Mouse (Mus musculus) midbrain, embryonic 11.5 days (tissue): ENCODE measurements around the gene Fgf10. TPM values are rescaled to one million over a fixed set of nuclear protein-coding genes. Genes with fewer than 3 reads are reported as not detected.
A peak's percentile ranks its signal among the peaks of the same experiment; 100 is the strongest.

ENCODE experiments used
- ATAC-seq: fragments of 200-750 bp; cut with Nextera tagmentation; 2 replicates; pipeline ENCODE4 v1.8.0; 2017; ENCODE audit warnings: moderate TSS enrichment, moderate library complexity; ENCODE audit not compliant: low FRiP score
- DNase-seq: peaks from one replicate; pipeline ENCODE4 v3.0.0; 2015; ENCODE audit warnings: low spot score; ENCODE audit errors: missing footprints
- H3K27ac ChIP-seq: fragments of 300-500 bp; sonication (generic); 2 replicates; pipeline ENCODE4 v1.5.1; 2014; ENCODE audit warnings: low read depth, low read length
- H3K27me3 ChIP-seq: fragments of 300-500 bp; sonication (generic); 2 replicates; pipeline ENCODE4 v1.6.1; 2014; ENCODE audit warnings: mild to moderate bottlenecking, low read length, moderate library complexity, mixed read lengths; ENCODE audit not compliant: control insufficient read depth, insufficient read depth
- H3K36me3 ChIP-seq: fragments of 300-500 bp; sonication (generic); 2 replicates; pipeline ENCODE4 v1.6.1; 2014; ENCODE audit warnings: mild to moderate bottlenecking, low read length, moderate library complexity, mixed read lengths; ENCODE audit not compliant: control insufficient read depth, insufficient read depth
- H3K4me1 ChIP-seq: fragments of 300-500 bp; sonication (generic); 2 replicates; pipeline ENCODE4 v1.6.1; 2014; ENCODE audit warnings: low read length; ENCODE audit not compliant: control insufficient read depth, insufficient read depth
- H3K4me2 ChIP-seq: fragments of 300-500 bp; sonication (generic); 2 replicates; pipeline ENCODE4 v1.6.1; 2014; ENCODE audit warnings: mild to moderate bottlenecking, moderate library complexity
- H3K4me3 ChIP-seq: fragments of 300-500 bp; sonication (generic); 2 replicates; pipeline ENCODE4 v1.5.1; 2014; ENCODE audit warnings: low read depth, low read length
- H3K9ac ChIP-seq: fragments of 300-500 bp; sonication (generic); 2 replicates; pipeline ENCODE4 v1.6.1; 2014; ENCODE audit warnings: low read length
- H3K9me3 ChIP-seq: fragments of 300-500 bp; sonication (generic); 2 replicates; pipeline ENCODE4 v1.6.1; 2016; ENCODE audit warnings: low read length; ENCODE audit not compliant: control insufficient read depth
- WGBS: fragments of 180-500 bp; shearing (Covaris S2); extraction: QIAGEN DNeasy Blood & Tissue Kit; methylation state at CpG from one replicate; pipeline ENCODE4 v1.1.7; 2014; 5-methylcytosine and 5-hydroxymethylcytosine counted together
- polyA plus RNA-seq: library from polyadenylated mRNA; unstranded; fragments of >200 nt; fragmentation: Nextera tagmentation; extraction: Ambion mirVana; gene quantifications from 2 replicates; pipeline ENCODE4 v1.2.1, GENCODE M21; 2014

Fgf10 gene
- polyA plus RNA-seq, 1 experiment from 2014 or later: 0.55 TPM

DNA sequence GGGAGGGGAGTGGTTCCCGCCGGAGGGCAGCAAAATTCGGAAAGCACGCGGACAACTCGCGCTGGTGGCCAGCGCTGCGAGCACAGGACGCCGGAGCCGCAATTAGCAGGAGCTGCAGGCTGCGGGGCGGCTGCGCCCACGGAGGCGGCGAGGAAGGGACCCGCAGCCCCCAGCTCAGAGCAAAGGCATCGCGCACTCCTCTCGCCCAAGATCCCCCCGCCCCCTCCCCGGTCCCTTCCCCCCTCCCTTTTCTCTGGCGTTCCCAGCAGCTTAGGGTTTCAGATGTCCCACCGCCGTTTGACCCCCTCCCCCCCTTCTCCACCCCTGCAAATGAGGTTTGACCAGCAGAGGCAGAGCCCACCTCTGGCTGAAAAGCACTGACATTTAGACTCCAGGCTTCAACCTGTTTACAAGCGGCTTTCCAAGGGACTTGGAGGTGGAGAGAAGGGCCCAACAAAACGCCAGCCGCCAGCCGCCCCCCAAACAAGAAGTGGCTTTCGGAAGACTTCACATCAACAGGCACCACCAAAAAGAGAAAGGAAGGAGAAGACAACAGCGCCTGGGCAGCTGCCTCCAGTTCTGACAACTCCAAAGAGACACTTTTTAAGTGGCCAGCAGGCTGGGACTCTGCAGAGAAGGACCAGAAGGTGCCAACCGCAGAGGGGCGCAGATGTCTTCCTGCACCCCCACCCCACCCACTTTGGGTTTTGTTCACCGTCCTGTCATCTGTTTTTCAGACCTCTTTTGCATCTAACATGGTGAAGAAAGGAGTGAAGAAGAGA, 44.9 kb downstream of the Fgf10 start:
- Histone ChIP-seq H3K9me3 (no peaks in the 10 kb centered on the region), H3K4me3 (peak overlapping the region; percentile 49), H3K4me2 (peak overlapping the region; percentile 70), H3K27me3 (peaks cover 15% of the 10 kb centered on the region), H3K4me1 (peaks cover 15% of the 10 kb centered on the region), H3K36me3 (no peaks in the 10 kb centered on the region), H3K9ac (peak overlapping the region; percentile 64), H3K27ac (no peak overlapping the region)
- WGBS: under 1% methylated on average over 36 of the region's 36 CpGs
- peak; percentile 76 for ATAC-seq
- DNase-seq: peak; percentile 93

DNA sequence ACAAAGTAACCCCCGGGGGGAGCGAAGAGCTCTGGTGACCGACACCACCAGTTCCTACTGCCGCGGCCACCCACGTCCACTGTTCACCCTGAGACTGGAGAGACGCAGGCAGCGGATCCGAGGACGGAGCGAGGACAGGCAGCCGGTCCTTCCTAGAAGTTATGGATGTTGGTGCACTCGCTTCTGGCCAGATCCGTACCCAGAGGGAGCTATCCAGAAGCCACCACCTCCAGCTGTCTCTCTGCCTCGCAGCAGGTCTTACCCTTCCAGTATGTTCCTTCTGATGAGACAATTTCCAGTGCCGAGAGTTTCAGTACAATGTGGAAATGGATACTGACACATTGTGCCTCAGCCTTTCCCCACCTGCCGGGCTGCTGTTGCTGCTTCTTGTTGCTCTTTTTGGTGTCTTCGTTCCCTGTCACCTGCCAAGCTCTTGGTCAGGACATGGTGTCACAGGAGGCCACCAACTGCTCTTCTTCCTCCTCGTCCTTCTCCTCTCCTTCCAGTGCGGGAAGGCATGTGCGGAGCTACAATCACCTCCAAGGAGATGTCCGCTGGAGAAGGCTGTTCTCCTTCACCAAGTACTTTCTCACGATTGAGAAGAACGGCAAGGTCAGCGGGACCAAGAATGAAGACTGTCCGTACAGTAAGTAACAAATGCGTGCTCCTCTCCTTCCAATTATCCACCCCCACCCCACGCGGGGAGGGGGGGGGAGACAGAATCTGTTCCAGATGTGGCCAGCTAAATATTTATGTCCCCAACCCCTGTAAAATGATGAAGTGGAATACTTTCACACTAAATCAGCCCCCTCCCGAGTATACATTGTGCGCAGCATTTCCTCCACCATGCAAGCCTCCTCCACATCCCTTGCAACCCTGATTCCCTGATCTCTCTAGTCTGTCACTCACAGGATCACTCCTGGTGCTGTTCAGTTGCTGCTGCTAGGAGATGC, 45.8 kb downstream of the Fgf10 start:
- H3K4me2 ChIP-seq: peak overlapping the region; percentile 70
- peak; percentile 54 for ATAC-seq
- peaks cover 15% of the 10 kb centered on the region for H3K27me3 ChIP-seq
- H3K9ac ChIP-seq: peak overlapping the region; percentile 33
- H3K4me1 ChIP-seq: peaks cover 15% of the 10 kb centered on the region
- H3K4me3 ChIP-seq: peak overlapping the region; percentile 49
- DNase-seq: peak; percentile 97
- H3K36me3 ChIP-seq: no peaks in the 10 kb centered on the region
- no peak overlapping the region for H3K27ac ChIP-seq
- WGBS: 7% methylated on average over 31 of the region's 31 CpGs
- H3K9me3 ChIP-seq: no peaks in the 10 kb centered on the region

DNA sequence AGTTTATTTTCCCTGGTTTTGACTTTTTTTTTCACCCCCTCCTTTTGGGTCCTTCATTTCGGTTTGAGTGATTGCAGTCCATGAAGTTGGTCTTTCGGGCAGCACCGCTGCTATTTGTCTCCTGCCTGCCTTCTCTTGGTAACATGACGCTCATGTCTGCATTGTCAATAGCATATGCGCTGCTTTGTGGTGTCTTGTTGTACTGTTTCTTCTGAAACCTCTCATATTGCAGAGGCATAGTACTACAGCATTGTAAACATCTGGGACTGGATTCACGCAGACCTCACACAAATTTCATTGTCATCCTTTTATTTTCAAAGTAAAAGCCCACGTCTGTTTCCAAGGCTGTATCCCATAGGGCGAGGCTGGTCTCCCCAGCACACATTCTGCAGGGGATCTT, 46.7 kb downstream of the Fgf10 start:
- ATAC-seq (no peak), DNase-seq (peak; percentile 87)
- 7% methylated on average over 8 of the region's 8 CpGs for WGBS
- Histone ChIP-seq H3K4me1 (peaks cover 15% of the 10 kb centered on the region), H3K9me3 (no peaks in the 10 kb centered on the region), H3K4me3 (no peak overlapping the region), H3K36me3 (no peaks in the 10 kb centered on the region), H3K27ac (no peak overlapping the region), H3K4me2 (peak overlapping the region; percentile 70), H3K27me3 (peaks cover 15% of the 10 kb centered on the region), H3K9ac (no peak overlapping the region)

- H3K27ac ChIP-seq: no peak overlapping the region
- H3K4me1 ChIP-seq: peaks cover 15% of the 10 kb centered on the region
- H3K9ac ChIP-seq: no peak overlapping the region
- no peak overlapping the region for H3K4me3 ChIP-seq
- H3K4me2 ChIP-seq: no peak overlapping the region
- DNase-seq: peak; percentile 82
- peaks cover 15% of the 10 kb centered on the region for H3K27me3 ChIP-seq
- no peaks in the 10 kb centered on the region for H3K36me3 ChIP-seq
- no peak for ATAC-seq
- WGBS: 43% methylated on average over 1 of the region's 1 CpGs
- no peaks in the 10 kb centered on the region for H3K9me3 ChIP-seq
Measured at GRCm38 (mm10) chr13:118716726-118717125, 47.1 kb downstream of the Fgf10 start.

GRCm38 (mm10) chr13:118718396-118718795, 48.8 kb downstream of the Fgf10 start:
- WGBS: 61% methylated on average over 3 of the region's 3 CpGs
- H3K4me1 ChIP-seq: peaks cover 15% of the 10 kb centered on the region
- no peak overlapping the region for H3K4me2 ChIP-seq
- H3K4me3 ChIP-seq: no peak overlapping the region
- no peak overlapping the region for H3K27ac ChIP-seq
- peaks cover 13% of the 10 kb centered on the region for H3K27me3 ChIP-seq
- no peaks in the 10 kb centered on the region for H3K9me3 ChIP-seq
- H3K36me3 ChIP-seq: no peaks in the 10 kb centered on the region
- no peak for ATAC-seq
- DNase-seq: peak; percentile 64
- no peak overlapping the region for H3K9ac ChIP-seq

GRCm38 (mm10) chr13:118721668-118722067, 52.1 kb downstream of the Fgf10 start:
- ATAC-seq: no peak
- H3K4me3 ChIP-seq: no peak overlapping the region
- H3K27ac ChIP-seq: no peak overlapping the region

GRCm38 (mm10) chr13:118731850-118732552, 62.4 kb downstream of the Fgf10 start:
- no peak overlapping the region for H3K4me3 ChIP-seq
- no peaks in the 10 kb centered on the region for H3K9me3 ChIP-seq
- no peak overlapping the region for H3K27ac ChIP-seq
- H3K4me2 ChIP-seq: no peak overlapping the region
- 88% methylated on average over 12 of the region's 12 CpGs for WGBS
- DNase-seq (no peak), ATAC-seq (no peak)
- H3K36me3 ChIP-seq: no peaks in the 10 kb centered on the region
- no peak overlapping the region for H3K9ac ChIP-seq
- H3K27me3 ChIP-seq: no peaks in the 10 kb centered on the region
- H3K4me1 ChIP-seq: no peaks in the 10 kb centered on the region

More at GRCm38 (mm10) chr13:118721668-118722067, 52.1 kb downstream of the Fgf10 start:
- Histone ChIP-seq H3K9ac (no peak overlapping the region), H3K4me1 (no peaks in the 10 kb centered on the region), H3K27me3 (no peaks in the 10 kb centered on the region), H3K9me3 (no peaks in the 10 kb centered on the region), H3K36me3 (no peaks in the 10 kb centered on the region), H3K4me2 (no peak overlapping the region)
- DNase-seq: no peak
- whole genome bisulfite sequencing: 61% methylated on average over 1 of the region's 1 CpGs

DNA sequence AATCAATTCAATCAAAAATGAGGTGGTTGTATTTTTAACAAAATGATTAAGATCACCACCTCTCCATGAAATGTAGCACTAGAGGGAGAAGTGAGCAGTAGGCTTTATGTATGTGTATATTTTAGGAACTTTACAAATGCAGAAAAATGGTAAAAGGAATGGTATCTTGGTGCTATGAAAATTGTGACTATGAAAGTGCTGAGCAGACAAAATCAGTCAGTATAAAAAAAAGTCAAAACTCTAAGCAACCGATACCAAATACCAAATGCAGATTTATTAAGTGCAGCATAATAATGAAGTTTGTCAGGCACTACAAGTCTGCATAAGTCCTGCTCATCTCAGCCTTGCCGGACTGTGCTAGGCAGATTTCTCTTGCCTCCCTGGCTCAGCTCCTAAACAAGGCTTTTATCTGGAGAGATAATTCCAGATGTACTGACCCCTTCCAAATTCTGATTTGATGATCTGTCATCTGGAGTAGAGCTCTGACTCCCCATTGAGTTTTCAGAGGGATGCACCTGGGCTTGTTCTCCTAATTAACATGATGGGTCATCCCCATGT, 70.3 kb downstream of the Fgf10 start:
- no peak overlapping the region for H3K9ac ChIP-seq
- no peak for ATAC-seq
- DNase-seq: peak; percentile 10
- no peaks in the 10 kb centered on the region for H3K36me3 ChIP-seq
- WGBS: 80% methylated on average over 2 of the region's 2 CpGs
- no peak overlapping the region for H3K27ac ChIP-seq
- no peaks in the 10 kb centered on the region for H3K27me3 ChIP-seq
- no peaks in the 10 kb centered on the region for H3K4me1 ChIP-seq
- H3K4me2 ChIP-seq: no peak overlapping the region
- no peaks in the 10 kb centered on the region for H3K9me3 ChIP-seq
- no peak overlapping the region for H3K4me3 ChIP-seq
